Mouse (Mus musculus) frontal cortex, postnatal 14 days (tissue): ENCODE data around the gene Tlnrd1.

Source experiments
- DNase-seq, 2 experiments: peaks; one replicate each; pipeline ENCODE4 v3.0.0; 2022; ENCODE audit warnings: low spot score in 2 of 2

Gene Tlnrd1

DNA sequence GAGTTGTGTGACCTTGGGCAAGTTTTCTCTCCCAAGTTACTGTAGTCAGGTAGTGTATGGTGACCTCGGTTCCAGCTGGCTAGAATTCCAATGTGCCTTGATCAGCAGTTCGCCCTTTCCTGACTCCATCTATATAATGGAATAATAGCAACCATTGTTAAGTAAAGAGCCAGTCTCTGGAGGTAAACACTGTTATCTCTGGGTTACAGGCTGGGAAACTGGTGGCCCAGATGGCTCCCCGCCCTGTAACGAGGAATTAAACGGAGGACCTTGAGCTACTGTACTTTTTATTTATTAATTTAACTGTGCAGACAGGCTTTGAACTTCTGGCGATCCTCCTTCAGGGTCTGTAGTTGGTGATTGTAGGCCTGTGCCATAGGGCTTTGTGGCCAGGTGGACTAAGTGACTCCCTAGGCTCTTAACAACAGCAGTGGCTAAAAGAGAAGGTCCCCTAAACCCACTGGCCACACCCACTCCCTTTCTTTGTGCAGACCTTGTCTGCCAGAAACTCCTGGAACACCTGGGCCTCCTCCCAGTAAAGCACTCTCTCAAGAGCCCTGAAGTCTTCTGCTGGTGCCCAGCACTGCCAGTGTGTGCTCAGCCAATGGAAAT, 922 bp upstream of the Tlnrd1 start:
- DNase-seq: no peak

- peak; percentile 27 to 39 for DNase-seq
Observed at GRCm38 (mm10) chr7:83883276-83884020, 657 bp downstream of the Tlnrd1 start.

GRCm38 (mm10) chr7:83882633-83883275, 1.4 kb downstream of the Tlnrd1 start:
- peak; percentile 32 to 35 for DNase-seq

DNA sequence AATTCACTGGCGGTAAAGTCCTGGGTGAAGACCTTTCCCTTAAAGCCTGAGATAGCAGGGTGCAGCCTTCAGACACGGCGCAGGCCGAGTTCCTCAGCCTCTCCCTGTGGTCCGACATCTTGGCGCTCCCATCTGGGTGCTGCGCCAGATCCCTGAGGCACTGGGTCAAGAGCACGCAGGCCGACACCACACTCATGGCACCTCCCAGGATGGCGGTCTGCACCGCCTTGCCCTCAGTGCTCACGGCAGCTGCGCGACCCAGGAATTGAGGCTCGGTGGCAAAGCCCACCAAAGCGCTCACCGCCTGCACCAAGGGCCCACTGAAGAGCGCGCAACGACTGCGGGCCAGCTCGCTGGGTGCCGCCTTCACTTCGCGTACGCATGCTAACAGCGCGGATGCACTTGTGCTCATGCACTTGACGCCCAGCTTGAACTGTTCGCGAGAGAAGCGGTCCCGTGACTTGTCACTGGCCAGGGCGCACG, 1.9 kb downstream of the Tlnrd1 start:
- peak in 1 of 2 experiments; percentile 21 for DNase-seq

GRCm38 (mm10) chr7:83878676-83879448, 5.2 kb downstream of the Tlnrd1 start:
- DNase-seq: no peak

- DNase-seq: no peak
Observed at GRCm38 (mm10) chr7:83877088-83877487, 7.0 kb downstream of the Tlnrd1 start.

- no peak for DNase-seq
Observed at GRCm38 (mm10) chr7:83869839-83870543, 14.1 kb downstream of the Tlnrd1 start.

DNA sequence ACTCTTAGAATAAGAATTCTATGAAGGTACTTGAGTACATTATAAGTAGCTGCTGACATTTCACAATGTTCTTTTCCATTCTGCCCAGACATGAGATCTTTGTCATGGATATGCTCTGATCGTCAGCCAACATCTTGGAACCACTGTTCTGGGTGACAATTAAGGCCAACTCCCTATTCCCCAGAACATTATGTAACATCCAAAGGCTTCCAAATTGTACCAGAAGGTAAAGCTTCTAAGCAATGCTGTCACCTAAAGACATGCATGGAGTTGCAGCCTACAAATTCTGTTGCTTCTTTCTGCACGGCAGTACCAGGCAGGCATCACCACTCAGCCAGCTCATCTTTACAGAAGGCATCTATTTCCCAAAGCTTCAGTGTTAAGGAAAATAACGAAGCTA, 15.9 kb downstream of the Tlnrd1 start:
- DNase-seq: no peak

GRCm38 (mm10) chr7:83863554-83863953, 20.6 kb downstream of the Tlnrd1 start:
- DNase-seq: no peak

DNA sequence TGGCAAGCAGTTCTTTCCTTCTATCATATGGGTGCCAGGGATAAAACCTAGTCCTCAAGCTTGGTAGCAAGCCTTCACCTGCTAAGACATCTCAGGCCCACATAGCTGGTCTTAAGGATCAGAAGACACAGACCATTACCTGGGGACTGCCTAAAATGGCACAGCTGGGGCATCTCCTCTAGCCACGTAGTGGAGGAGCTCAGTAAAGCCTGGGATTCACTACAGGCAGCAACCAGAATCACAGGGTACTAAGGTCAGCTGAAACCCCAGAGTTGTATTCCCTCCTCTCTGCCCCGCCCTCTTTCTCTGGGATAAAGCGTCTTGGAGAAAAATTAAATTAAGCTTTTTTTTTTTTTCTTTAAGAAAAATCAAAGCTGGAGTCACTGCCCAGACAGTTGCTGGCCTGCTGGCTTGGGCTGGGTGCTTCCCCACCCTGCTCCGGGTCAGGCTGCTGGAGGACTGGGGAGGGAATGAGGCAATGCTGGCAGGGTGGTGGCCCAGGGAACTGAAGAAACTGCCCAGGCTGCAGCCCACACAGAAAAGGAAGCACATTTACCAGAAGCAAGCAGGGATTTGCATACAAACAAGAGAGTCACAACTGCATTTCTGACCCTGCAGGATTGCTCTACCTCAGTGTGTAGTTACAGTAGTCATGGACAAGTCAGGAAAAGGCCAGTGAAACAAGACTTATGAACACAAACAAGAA, 24.6 kb downstream of the Tlnrd1 start:
- DNase-seq: no peak

DNA sequence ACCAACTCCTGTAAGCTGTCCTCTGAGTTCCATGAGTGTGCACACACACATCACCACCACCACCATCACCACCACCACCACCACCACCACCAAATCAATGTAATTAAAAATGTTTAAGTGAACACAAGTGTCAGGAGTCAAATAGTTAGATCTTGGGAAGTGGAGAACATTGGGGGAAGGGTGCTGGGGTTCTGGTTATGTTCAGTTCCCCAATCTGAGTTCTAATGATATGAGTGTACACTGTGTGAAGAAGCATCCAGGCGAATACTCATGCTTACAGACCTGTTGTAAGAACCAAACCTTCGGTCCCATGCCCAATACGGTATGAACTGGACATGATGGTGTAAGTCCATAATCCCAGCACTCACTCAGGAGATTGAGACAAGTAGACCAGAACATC, 26.2 kb downstream of the Tlnrd1 start:
- no peak for DNase-seq

DNA sequence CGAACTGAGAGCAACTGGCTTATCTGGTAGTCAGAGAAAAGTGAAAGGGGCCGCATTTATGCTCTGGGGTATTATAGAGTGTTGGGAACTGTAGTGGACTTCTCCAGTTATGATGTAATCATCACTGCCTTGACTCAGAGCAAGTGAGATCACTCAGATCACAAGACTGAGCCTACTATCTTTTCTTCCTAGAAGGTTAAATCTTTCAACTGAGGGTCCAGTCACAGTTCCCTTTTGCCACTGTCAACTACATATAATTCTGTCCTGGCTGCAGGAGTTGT, 27.0 kb downstream of the Tlnrd1 start:
- DNase-seq: no peak

- DNase-seq: no peak
Observed at GRCm38 (mm10) chr7:83856353-83857207, 27.5 kb downstream of the Tlnrd1 start.

DNA sequence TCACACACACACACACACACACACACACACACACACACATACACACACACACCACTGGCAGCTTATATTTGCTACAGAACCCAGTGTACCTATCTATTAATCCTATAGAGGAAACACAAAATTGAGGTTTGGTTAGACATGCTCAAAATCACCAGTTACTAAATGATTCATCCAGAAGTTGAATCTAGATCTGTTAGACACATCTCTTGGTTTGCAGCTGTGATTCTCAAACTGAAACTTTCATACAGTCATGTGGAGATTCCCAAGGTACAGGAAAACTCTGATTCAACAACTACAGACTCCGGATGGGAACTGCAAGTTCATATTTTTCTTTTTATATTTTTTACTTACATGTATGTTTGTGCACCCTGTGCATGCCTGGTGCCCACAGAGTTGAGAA, 28.9 kb downstream of the Tlnrd1 start:
- DNase-seq: no peak

GRCm38 (mm10) chr7:83852381-83853380, 31.4 kb downstream of the Tlnrd1 start:
- DNase-seq: no peak

GRCm38 (mm10) chr7:83851569-83852380, 32.3 kb downstream of the Tlnrd1 start:
- DNase-seq: no peak

DNA sequence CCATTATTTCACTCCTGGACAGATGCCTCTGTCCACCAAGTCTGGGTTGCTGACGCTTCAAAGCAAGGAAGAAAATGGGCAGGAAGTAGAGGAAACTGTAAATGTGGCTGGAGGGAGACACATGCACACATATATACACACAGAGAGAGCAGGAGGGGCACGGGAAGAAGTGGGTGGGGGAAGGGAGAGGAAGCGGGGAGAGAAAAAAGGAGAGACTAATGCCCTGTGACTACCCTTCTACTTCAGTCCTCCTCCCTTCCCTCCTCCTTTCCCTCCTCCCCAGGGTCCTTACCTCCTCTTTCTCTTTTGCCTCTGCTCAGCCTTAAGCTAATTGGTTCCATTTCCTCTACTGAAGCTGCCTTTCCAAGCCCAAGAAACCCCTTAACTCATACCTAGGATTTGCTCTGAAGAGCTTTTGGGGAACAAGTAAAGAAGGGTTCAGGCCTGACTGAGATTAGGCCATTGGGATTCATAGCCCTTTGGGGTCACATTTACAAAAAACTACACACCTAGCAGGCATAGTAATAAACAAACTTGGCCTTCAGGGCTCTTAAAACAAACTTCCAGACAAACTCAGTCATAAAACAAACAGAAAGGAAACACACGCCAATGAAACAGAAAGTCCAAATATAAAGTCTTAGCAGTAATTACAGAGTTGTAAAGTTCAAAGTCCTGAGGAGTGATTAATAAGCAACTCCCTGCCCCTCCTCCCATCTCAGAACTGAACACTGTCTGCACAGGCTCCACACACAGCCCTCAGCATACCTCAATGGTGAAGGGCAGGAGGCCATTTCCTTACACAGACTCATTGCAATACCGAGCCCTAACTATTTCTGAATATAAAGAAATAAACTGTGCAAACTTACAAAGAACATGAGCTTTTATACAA, 36.7 kb downstream of the Tlnrd1 start:
- DNase-seq: no peak
